In the genomic region with DNA sequence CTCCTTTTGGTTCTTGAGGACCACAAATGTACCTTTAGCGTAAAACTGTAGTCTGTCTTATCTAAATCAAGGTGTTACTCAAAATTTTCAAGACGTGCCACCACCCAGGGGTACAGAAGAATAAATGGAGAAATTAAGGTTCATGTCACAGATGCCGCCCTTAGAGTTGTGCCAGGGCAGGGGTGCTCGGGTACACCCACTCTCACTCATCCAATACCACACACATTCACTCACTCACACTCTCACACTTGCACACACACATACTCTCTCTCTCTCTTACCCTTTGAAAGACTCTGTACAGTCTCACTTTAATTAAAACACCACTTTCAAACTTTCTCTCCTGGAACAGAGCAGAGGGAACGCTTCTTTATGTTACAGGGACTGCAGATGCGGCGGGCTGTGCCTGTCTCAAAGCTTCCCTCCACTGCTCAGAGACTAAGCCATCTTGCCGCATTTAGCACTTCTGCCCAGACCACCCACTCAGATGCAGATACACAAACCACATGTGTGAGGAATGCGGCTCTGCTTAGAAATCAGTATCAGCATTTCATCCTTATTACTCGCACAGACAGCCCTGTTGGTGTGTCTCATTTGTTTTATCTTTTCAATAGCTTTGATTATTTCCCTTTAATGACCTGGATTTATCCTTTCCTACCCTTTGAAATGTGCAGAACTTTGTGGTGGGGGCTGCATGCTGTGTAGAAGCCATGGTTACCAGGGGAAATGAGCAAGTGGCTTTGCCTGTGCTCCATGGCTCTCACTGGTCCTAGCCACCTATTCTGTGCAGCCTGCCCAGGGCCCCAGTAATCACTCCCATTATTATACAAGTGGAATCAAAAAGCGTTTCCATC, we compare ENCODE assay signal across 11 mouse cellular contexts.
A peak's percentile ranks its signal among the peaks of the same experiment; 100 is the strongest.
DNase-seq lines count a peak whose midpoint lies in the region; ATAC-seq lines count a peak whose summit lies in the region.
"Had no signal": no experiment of that assay in that cellular context is flagged by ENCODE, and none has a peak within 500 bp of the region (broad histone marks: within the 10 kb centered on the region; RNA-seq: fewer than 3 reads in every experiment).

No protein-coding gene starts in this region.

- peaks cover under 1% of the 10 kb centered on the region; the same call in 1 of the 2 replicates for H3K36me3 ChIP-seq in lung, embryonic 15.5 days
- H3K36me3 ChIP-seq in forebrain, embryonic 13.5 days (ENCODE audit: poor library complexity, severe bottlenecking), result peaks cover 1% of the 10 kb centered on the region
- no peaks in the 10 kb centered on the region for H3K36me3 ChIP-seq in limb, embryonic 13.5 days
- H3K36me3 ChIP-seq in stomach, embryonic 14.5 days (ENCODE audit: control insufficient read depth, insufficient read depth, low read length), result no peaks in the 10 kb centered on the region

- H3K4me3 ChIP-seq in lung, embryonic 15.5 days, result no peak overlapping the region
- H3K4me3 ChIP-seq in forebrain, embryonic 13.5 days, result no peak overlapping the region
- no peak overlapping the region for H3K4me3 ChIP-seq in limb, embryonic 13.5 days
- no peak overlapping the region for H3K4me3 ChIP-seq in stomach, embryonic 14.5 days (ENCODE audit: low read depth, low read length)

- H3K4me1 ChIP-seq in lung, embryonic 15.5 days, result peaks cover 12% of the 10 kb centered on the region
- H3K4me1 ChIP-seq in forebrain, embryonic 13.5 days, result peaks cover 17% of the 10 kb centered on the region
- H3K4me1 ChIP-seq in limb, embryonic 13.5 days, result peaks cover 22% of the 10 kb centered on the region
- H3K4me1 ChIP-seq in stomach, embryonic 14.5 days (ENCODE audit: control insufficient read depth, insufficient read depth, low read length), result peaks cover 5% of the 10 kb centered on the region; the same call in 1 of the 2 replicates

- H3K9me3 ChIP-seq in lung, embryonic 15.5 days, result no peaks in the 10 kb centered on the region
- no peaks in the 10 kb centered on the region for H3K9me3 ChIP-seq in forebrain, embryonic 13.5 days (replicated peaks)
- no peaks in the 10 kb centered on the region for H3K9me3 ChIP-seq in limb, embryonic 13.5 days
- H3K9me3 ChIP-seq in stomach, embryonic 14.5 days (ENCODE audit: control insufficient read depth, low read depth, low read length), result no peaks in the 10 kb centered on the region
- H3K9me3 ChIP-seq: G1E had no signal

- 35% methylated on average over 11 of the region's 11 CpGs for WGBS in lung, embryonic 15.5 days
- WGBS in forebrain, embryonic 13.5 days, result 29% methylated on average over 11 of the region's 11 CpGs
- WGBS in limb, embryonic 13.5 days, result 35% methylated on average over 11 of the region's 11 CpGs
- WGBS in stomach, embryonic 14.5 days, result 37% methylated on average over 11 of the region's 11 CpGs

- H3K27me3 ChIP-seq in lung, embryonic 15.5 days, result no peaks in the 10 kb centered on the region
- H3K27me3 ChIP-seq in forebrain, embryonic 13.5 days, result no peaks in the 10 kb centered on the region
- H3K27me3 ChIP-seq in limb, embryonic 13.5 days, result no peaks in the 10 kb centered on the region
- H3K27me3 ChIP-seq in stomach, embryonic 14.5 days (ENCODE audit: control insufficient read depth, insufficient read depth, low read length), result no peaks in the 10 kb centered on the region

- H3K4me2 ChIP-seq in lung, embryonic 15.5 days, result no peak overlapping the region
- no peak overlapping the region for H3K4me2 ChIP-seq in forebrain, embryonic 13.5 days
- H3K4me2 ChIP-seq in limb, embryonic 13.5 days (replicated peaks), result no peak overlapping the region
- H3K4me2 ChIP-seq in stomach, embryonic 14.5 days (replicated peaks; ENCODE audit: low read depth, low read length), result 0 out of 2 replicates have a peak overlapping the region, but pooled peaks have one; percentile 14

- peak; percentile 65; the same call in 1 of the 2 replicates for ATAC-seq in lung, embryonic 15.5 days (ENCODE audit: borderline replicate concordance, extremely low read depth, low FRiP score, low TSS enrichment)
- ATAC-seq in forebrain, embryonic 13.5 days, result peak; percentile 82
- peak; percentile 79; the same call in 1 of the 2 replicates for ATAC-seq in limb, embryonic 13.5 days (ENCODE audit: low FRiP score, low read depth)
- 0 out of 2 replicates have a peak, but pooled peaks have one; percentile 37 for ATAC-seq in stomach, embryonic 14.5 days (ENCODE audit: insufficient number of reproducible peaks, insufficient read depth, low FRiP score, low read depth)

- no peak overlapping the region for H3K27ac ChIP-seq in lung, embryonic 15.5 days
- no peak overlapping the region for H3K27ac ChIP-seq in forebrain, embryonic 13.5 days
- H3K27ac ChIP-seq in limb, embryonic 13.5 days, result no peak overlapping the region; the same call in 1 of the 2 replicates
- no peak overlapping the region; the same call in 1 of the 2 replicates for H3K27ac ChIP-seq in stomach, embryonic 14.5 days (ENCODE audit: low read length)

- DNase-seq in lung, postnatal 4 days, result no peak
- DNase-seq in kidney, postnatal 14 days, result no peak
- no peak for DNase-seq in gastrocnemius, postnatal 25 days
- no peak for DNase-seq in layer of hippocampus, adult 18-20 months (ENCODE audit: low spot score in 2 of 2)
- DNase-seq: gastrocnemius, postnatal 10 days; thymus, adult 18-20 months had no signal

- no peak overlapping the region for H3K9ac ChIP-seq in lung, embryonic 15.5 days
- no peak overlapping the region for H3K9ac ChIP-seq in forebrain, embryonic 13.5 days
- H3K9ac ChIP-seq in limb, embryonic 13.5 days, result no peak overlapping the region
- H3K9ac ChIP-seq in stomach, embryonic 14.5 days (replicated peaks; ENCODE audit: low read depth, low read length), result no peak overlapping the region
